In genomic region chrX:145848937-145849783, GRCm38 (mm10) we compare ENCODE assay signal across 8 mouse cellular contexts.
DNase-seq lines count a peak whose midpoint lies in the region; ATAC-seq lines count a peak whose summit lies in the region.

No protein-coding gene starts in this region.

- intact Hi-C loops in heart, postnatal 25 days (cut with DNase I) = no loop called here

- H3K4me1 ChIP-seq in neural tube, embryonic 13.5 days (replicated peaks) = no peaks in the 10 kb centered on the region

- H3K9me3 ChIP-seq in neural tube, embryonic 13.5 days = no peaks in the 10 kb centered on the region

- peak; percentile 80 for ATAC-seq in neural tube, embryonic 13.5 days (ENCODE audit: low read depth)
- ATAC-seq in megakaryocyte-erythroid progenitor cell, adult 5-6 weeks (replicated peaks; ENCODE audit: low FRiP score, low TSS enrichment, poor library complexity, severe bottlenecking) = no peak

- H3K36me3 ChIP-seq in neural tube, embryonic 13.5 days = no peaks in the 10 kb centered on the region

- 66% methylated on average over 13 of the region's 13 CpGs for WGBS in neural tube, embryonic 13.5 days

- no peaks in the 10 kb centered on the region for H3K27me3 ChIP-seq in neural tube, embryonic 13.5 days

- H3K27ac ChIP-seq in neural tube, embryonic 13.5 days (replicated peaks) = no peak overlapping the region

- no peak overlapping the region for H3K4me3 ChIP-seq in neural tube, embryonic 13.5 days

- DNase-seq in neural tube, embryonic 10.5 days (ENCODE audit: extremely low spot score, low spot score) = no peak
- DNase-seq in cerebellum, postnatal 10 days = peak; percentile 87 to 92
- DNase-seq in heart, postnatal 25 days (ENCODE audit: low spot score) = peak; percentile 28
- DNase-seq in layer of hippocampus, postnatal 36 days = peak; percentile 3 to 13
- peak; percentile 56 for DNase-seq in ovary, adult 18-20 months (ENCODE audit: low spot score)
- no peak for DNase-seq in spleen, adult 12 weeks (ENCODE audit: low spot score)

- no peak overlapping the region for H3K4me2 ChIP-seq in neural tube, embryonic 13.5 days

- H3K9ac ChIP-seq in neural tube, embryonic 13.5 days = no peak overlapping the region

Comparison
In these comparisons a context has a peak if more than half of its experiments do, and no peak if none do; other contexts are left out.
1. DNase-seq: peak in cerebellum, postnatal 10 days (2 of 2), heart, postnatal 25 days (single experiment), layer of hippocampus, postnatal 36 days (2 of 2) and ovary, adult 18-20 months (single experiment); none in neural tube, embryonic 10.5 days (single experiment) and spleen, adult 12 weeks (single experiment).